Mouse (Mus musculus) inflammation-experienced regulatory T-cells, adult 16 weeks (primary cell): ENCODE measurements around the gene Zdhhc16. TPM values are rescaled to one million over a fixed set of nuclear protein-coding genes. Genes with fewer than 3 reads are reported as not detected.

Experiments used
- polyA plus RNA-seq: library from polyadenylated mRNA; unstranded; fragments of 100-300 nt; shearing (Covaris generic); gene quantifications from one replicate; pipeline ENCODE4 v1.2.1, GENCODE M21; 2017

Zdhhc16 gene
- polyA plus RNA-seq, result 88.9 TPM

GRCm38 (mm10) chr19:41933179-41934086, at the start of gene Zdhhc16, which contains the start of gene Exosc1:
TSS of gene Zdhhc16 (plus strand) at chr19:41933480.
TSS of gene Exosc1 (minus strand) at chr19:41933423.

GRCm38 (mm10) chr19:41895460-41896318, 37.6 kb upstream of the Zdhhc16 start, which contains the start of gene Rrp12:
TSS of gene Rrp12 (minus strand) at chr19:41896173.

GRCm38 (mm10) chr19:41911178-41912073, 21.9 kb upstream of the Zdhhc16 start, which contains the start of gene Pgam1:
TSS of gene Pgam1 (plus strand) at chr19:41911923.

GRCm38 (mm10) chr19:41980819-41981594, 47.7 kb downstream of the Zdhhc16 start, which contains the start of gene Mms19:
TSS of gene Mms19 (minus strand) at chr19:41981157.

GRCm38 (mm10) chr19:41981595-41981927, 48.3 kb downstream of the Zdhhc16 start, which contains the start of gene Ubtd1:
TSS of gene Ubtd1 (plus strand) at chr19:41981763.

Other genes starting within 250 kb of the Zdhhc16 start
- not detected for gene Slit1, start 189.8 kb upstream of the Zdhhc16 start, polyA plus RNA-seq
- 4.9 TPM for gene Arhgap19, start 131.4 kb upstream of the Zdhhc16 start, polyA plus RNA-seq
- 1.5 TPM for gene Frat1, start 103.5 kb upstream of the Zdhhc16 start, polyA plus RNA-seq
- gene Frat2, start 85.3 kb upstream of the Zdhhc16 start, polyA plus RNA-seq, result 1.0 TPM
- gene Rrp12, start 37.3 kb upstream of the Zdhhc16 start, polyA plus RNA-seq, result 25.8 TPM
- gene Pgam1, start 21.6 kb upstream of the Zdhhc16 start, polyA plus RNA-seq, result 159 TPM
- gene Exosc1, start 57 bp upstream of the Zdhhc16 start, polyA plus RNA-seq, result 91.1 TPM
- gene Mms19, start 47.7 kb downstream of the Zdhhc16 start, polyA plus RNA-seq, result 88.1 TPM
- gene Ubtd1, start 48.3 kb downstream of the Zdhhc16 start, polyA plus RNA-seq, result 7.1 TPM
- gene Ankrd2, start 102.5 kb downstream of the Zdhhc16 start, polyA plus RNA-seq, result not detected
- gene Hoga1, start 112.1 kb downstream of the Zdhhc16 start, polyA plus RNA-seq, result not detected
- not detected for gene 4933411K16Rik, start 118.8 kb downstream of the Zdhhc16 start, polyA plus RNA-seq
- gene Morn4, start 152.9 kb downstream of the Zdhhc16 start, polyA plus RNA-seq, result 1.8 TPM
- gene Pi4k2a, start 157.0 kb downstream of the Zdhhc16 start, polyA plus RNA-seq, result 3.3 TPM
- 6.7 TPM for gene Avpi1, start 195.6 kb downstream of the Zdhhc16 start, polyA plus RNA-seq
- 3.9 TPM for gene Marveld1, start 213.9 kb downstream of the Zdhhc16 start, polyA plus RNA-seq
- gene Zfyve27, start 230.5 kb downstream of the Zdhhc16 start, polyA plus RNA-seq, result 76.9 TPM